Mouse (Mus musculus) limb, embryonic 14.5 days (tissue): Measurements from ENCODE around the gene Igfbp5. TPM values are rescaled to one million over a fixed set of nuclear protein-coding genes. Genes with fewer than 3 reads are reported as not detected.

Experiments
- ATAC-seq: fragments of 200-750 bp; cut with Nextera tagmentation; 2 replicates; pipeline ENCODE4 v1.8.0; 2017; ENCODE audit warnings: low read depth, moderate number of reproducible peaks, moderate TSS enrichment; ENCODE audit not compliant: low FRiP score
- DNase-seq: peaks from one replicate; pipeline ENCODE4 v3.0.0-alpha.2; 2015; ENCODE audit warnings: low spot score
- H3K27ac ChIP-seq: fragments of 300-500 bp; sonication (generic); replicated peaks from 2 replicates; pipeline ENCODE4 v1.5.1; 2014; ENCODE audit warnings: low read depth, mild to moderate bottlenecking, low read length, moderate library complexity, mixed read lengths
- H3K27me3 ChIP-seq: fragments of 300-500 bp; sonication (generic); 2 replicates; pipeline ENCODE4 v1.6.1; 2014; ENCODE audit warnings: low read length, mixed read lengths; ENCODE audit not compliant: control insufficient read depth, insufficient read depth
- H3K36me3 ChIP-seq: fragments of 300-500 bp; sonication (generic); 2 replicates; pipeline ENCODE4 v1.6.1; 2014; ENCODE audit warnings: mild to moderate bottlenecking, low read length, moderate library complexity, mixed read lengths; ENCODE audit not compliant: control insufficient read depth, insufficient read depth
- H3K4me1 ChIP-seq: fragments of 300-500 bp; sonication (generic); 2 replicates; pipeline ENCODE4 v1.6.1; 2014; ENCODE audit warnings: antibody characterized with exemption, low read length, mixed read lengths; ENCODE audit not compliant: control insufficient read depth, insufficient read depth
- H3K4me2 ChIP-seq: fragments of 300-500 bp; sonication (generic); replicated peaks from 2 replicates; pipeline ENCODE4 v1.6.1; 2014; ENCODE audit warnings: low read depth, mild to moderate bottlenecking, low read length, moderate library complexity; ENCODE audit not compliant: severe bottlenecking
- H3K4me3 ChIP-seq: fragments of 300-500 bp; sonication (generic); replicated peaks from 2 replicates; pipeline ENCODE4 v1.5.1; 2014; ENCODE audit warnings: low read length
- H3K9ac ChIP-seq: fragments of 300-500 bp; sonication (generic); 2 replicates; pipeline ENCODE4 v1.6.1; 2014; ENCODE audit warnings: mild to moderate bottlenecking, low read depth, low read length, moderate library complexity; ENCODE audit not compliant: severe bottlenecking
- H3K9me3 ChIP-seq: fragments of 300-500 bp; sonication (generic); 2 replicates; pipeline ENCODE4 v1.6.1; 2016; ENCODE audit warnings: low read length; ENCODE audit not compliant: control insufficient read depth
- POLR2A ChIP-seq: fragments of 200-500 bp; IDR thresholded peaks from 2 replicates; pipeline ENCODE4 v1.8.0; 2012; ENCODE audit warnings: inconsistent platforms, mild to moderate bottlenecking, moderate library complexity, borderline replicate concordance; ENCODE audit not compliant: insufficient read depth, insufficient read length; ENCODE audit errors: extremely low read depth
- WGBS: fragments of 180-500 bp; shearing (Covaris S2); extraction: QIAGEN DNeasy Blood & Tissue Kit; methylation state at CpG from one replicate; pipeline ENCODE4 v1.1.7; 2014; 5-methylcytosine and 5-hydroxymethylcytosine counted together
- polyA plus RNA-seq, 2 experiments: library from polyadenylated mRNA; depleted of rRNA in 1 of 2; stranded (reverse) in 1 of 2; unstranded in 1 of 2; fragments of >200 nt; fragmentation: Nextera tagmentation in 1 of 2; extraction: Ambion mirVana in 1 of 2; gene quantifications; 2 replicates each; pipeline versions ENCODE4 v1.2.1 to v1.2.3; 2012 to 2014

The Igfbp5 gene
- polyA plus RNA-seq, 2 experiments: 114 to 333 TPM

GRCm38 (mm10) chr1:72813089-72813638 lies 61.5 kb downstream of the Igfbp5 start:
- ATAC-seq: no peak
- no peak for TF ChIP-seq POLR2A
- Histone ChIP-seq H3K27ac (no peak overlapping the region), H3K9me3 (no peaks in the 10 kb centered on the region), H3K4me3 (no peak overlapping the region), H3K9ac (no peak overlapping the region), H3K4me1 (peaks cover 13% of the 10 kb centered on the region; the same call in 1 of the 2 replicates), H3K27me3 (no peaks in the 10 kb centered on the region), H3K4me2 (no peak overlapping the region), H3K36me3 (no peaks in the 10 kb centered on the region)
- DNase-seq: no peak
- 60% methylated on average over 5 of the region's 5 CpGs for WGBS

GRCm38 (mm10) chr1:72811061-72811460 lies 63.6 kb downstream of the Igfbp5 start:
- TF ChIP-seq POLR2A: no peak
- Histone ChIP-seq H3K27me3 (no peaks in the 10 kb centered on the region), H3K4me2 (no peak overlapping the region), H3K9ac (no peak overlapping the region), H3K9me3 (no peaks in the 10 kb centered on the region), H3K36me3 (no peaks in the 10 kb centered on the region), H3K4me3 (no peak overlapping the region), H3K4me1 (peaks cover 16% of the 10 kb centered on the region), H3K27ac (no peak overlapping the region)
- ATAC-seq: no peak
- 94% methylated on average over 3 of the region's 3 CpGs for WGBS
- DNase-seq: no peak

GRCm38 (mm10) chr1:72809951-72810675 lies 64.6 kb downstream of the Igfbp5 start:
- 88% methylated on average over 7 of the region's 7 CpGs for WGBS
- Histone ChIP-seq H3K4me3 (no peak overlapping the region), H3K27ac (no peak overlapping the region), H3K27me3 (no peaks in the 10 kb centered on the region), H3K9ac (no peak overlapping the region), H3K9me3 (no peaks in the 10 kb centered on the region), H3K4me2 (no peak overlapping the region), H3K4me1 (peaks cover 13% of the 10 kb centered on the region), H3K36me3 (no peaks in the 10 kb centered on the region)
- DNase-seq: no peak
- TF ChIP-seq POLR2A: no peak
- no peak for ATAC-seq

GRCm38 (mm10) chr1:72809304-72809703 lies 65.4 kb downstream of the Igfbp5 start:
- 96% methylated on average over 7 of the region's 7 CpGs for WGBS
- H3K27me3 ChIP-seq: no peaks in the 10 kb centered on the region
- H3K4me3 ChIP-seq: no peak overlapping the region
- peaks cover 14% of the 10 kb centered on the region; the same call in 1 of the 2 replicates for H3K4me1 ChIP-seq
- H3K4me2 ChIP-seq: no peak overlapping the region
- ATAC-seq: no peak
- no peak overlapping the region for H3K27ac ChIP-seq
- DNase-seq: no peak
- H3K9ac ChIP-seq: no peak overlapping the region
- no peak for TF ChIP-seq POLR2A
- no peaks in the 10 kb centered on the region for H3K36me3 ChIP-seq
- no peaks in the 10 kb centered on the region for H3K9me3 ChIP-seq

Other genes starting within 250 kb of the Igfbp5 start
- gene Ankar, start 174.3 kb downstream of the Igfbp5 start, polyA plus RNA-seq (2012; rRNA removed): not detected in 2 replicates
- gene Ankar, start 174.3 kb downstream of the Igfbp5 start, polyA plus RNA-seq (2014; fragmentation: Nextera tagmentation; extraction: Ambion mirVana): not detected in 2 replicates
- gene Rpl37a, start 163.6 kb downstream of the Igfbp5 start, polyA plus RNA-seq (2012; rRNA removed): 1,744 and 1,768 TPM in 2 replicates
- gene Rpl37a, start 163.6 kb downstream of the Igfbp5 start, polyA plus RNA-seq (2014; fragmentation: Nextera tagmentation; extraction: Ambion mirVana): 2,152 and 2,315 TPM in 2 replicates
- 287 and 384 TPM in 2 replicates for gene Igfbp2, start 50.4 kb downstream of the Igfbp5 start, polyA plus RNA-seq (2012; rRNA removed)
- 343 and 395 TPM in 2 replicates for gene Igfbp2, start 50.4 kb downstream of the Igfbp5 start, polyA plus RNA-seq (2014; fragmentation: Nextera tagmentation; extraction: Ambion mirVana)
- not detected in 2 replicates for gene Tnp1, start 141.0 kb upstream of the Igfbp5 start, polyA plus RNA-seq (2012; rRNA removed)
- gene Tnp1, start 141.0 kb upstream of the Igfbp5 start, polyA plus RNA-seq (2014; fragmentation: Nextera tagmentation; extraction: Ambion mirVana): not detected in 2 replicates